Mouse (Mus musculus) stomach, postnatal 0 days (tissue): Measurements from ENCODE around the gene Pitx2. TPM values are rescaled to one million over a fixed set of nuclear protein-coding genes. Genes with fewer than 3 reads are reported as not detected.
A peak's percentile ranks its signal among the peaks of the same experiment; 100 is the strongest.

Experiments
- ATAC-seq: fragments of 200-750 bp; cut with Nextera tagmentation; 2 replicates; pipeline ENCODE4 v1.8.0; 2017; ENCODE audit not compliant: low FRiP score, low TSS enrichment
- DNase-seq: peaks from one replicate; pipeline ENCODE4 v3.0.0-alpha.2; 2016; ENCODE audit warnings: low spot score
- H3K27ac ChIP-seq: fragments of 300-500 bp; sonication (generic); replicated peaks from 2 replicates; pipeline ENCODE4 v1.5.1; 2014; ENCODE audit warnings: mild to moderate bottlenecking, control low read depth
- H3K27me3 ChIP-seq: fragments of 300-500 bp; sonication (generic); 2 replicates; pipeline ENCODE4 v1.6.1; 2014; ENCODE audit warnings: low read length; ENCODE audit not compliant: control insufficient read depth, insufficient read depth
- H3K36me3 ChIP-seq: fragments of 300-500 bp; sonication (generic); 2 replicates; pipeline ENCODE4 v1.6.1; 2014; ENCODE audit warnings: low read length, mixed read lengths; ENCODE audit not compliant: control insufficient read depth, insufficient read depth
- H3K4me1 ChIP-seq: fragments of 300-500 bp; sonication (generic); replicated peaks from 2 replicates; pipeline ENCODE4 v1.6.1; 2014; ENCODE audit warnings: antibody characterized with exemption; ENCODE audit not compliant: control insufficient read depth, insufficient read depth
- H3K4me2 ChIP-seq: fragments of 300-500 bp; sonication (generic); replicated peaks from 2 replicates; pipeline ENCODE4 v1.6.1; 2014; ENCODE audit warnings: low read depth, mild to moderate bottlenecking, control low read depth, moderate library complexity
- H3K4me3 ChIP-seq: fragments of 300-500 bp; sonication (generic); 2 replicates; pipeline ENCODE4 v1.5.1; 2014; ENCODE audit warnings: low read depth, low read length, control low read depth
- H3K9ac ChIP-seq: fragments of 300-500 bp; sonication (generic); 2 replicates; pipeline ENCODE4 v1.6.1; 2014; ENCODE audit warnings: mild to moderate bottlenecking, low read length, control low read depth, mixed read lengths
- H3K9me3 ChIP-seq: fragments of 300-500 bp; sonication (generic); 2 replicates; pipeline ENCODE4 v1.6.1; 2016; ENCODE audit warnings: low read length; ENCODE audit not compliant: control insufficient read depth
- CTCF ChIP-seq: IDR thresholded peaks from 2 replicates; pipeline ENCODE4 v1.5.1; 2016; ENCODE audit warnings: antibody characterized with exemption, low read depth, mild to moderate bottlenecking, moderate library complexity
- EP300 ChIP-seq: optimal IDR thresholded peaks from 2 replicates; pipeline ENCODE3; 2016; ENCODE audit warnings: antibody characterized with exemption
- WGBS: fragments of 180-500 bp; shearing (Covaris S2); extraction: QIAGEN DNeasy Blood & Tissue Kit; methylation state at CpG from one replicate; pipeline ENCODE4 v1.1.7; 2014; 5-methylcytosine and 5-hydroxymethylcytosine counted together
- polyA plus RNA-seq: library from polyadenylated mRNA; unstranded; fragments of >200 nt; fragmentation: Nextera tagmentation; extraction: Ambion mirVana; gene quantifications from 2 replicates; pipeline ENCODE4 v1.2.1, GENCODE M21; 2015

Pitx2 gene
- polyA plus RNA-seq, 1 experiment from 2014 or later: 9.7 TPM

GRCm38 (mm10) chr3:129195036-129195435 is 4.6 kb upstream of the Pitx2 start:
- ATAC-seq (no peak), DNase-seq (no peak)
- no peak overlapping the region for H3K4me2 ChIP-seq
- TF ChIP-seq CTCF: no peak
- TF ChIP-seq EP300: no peak
- no peak overlapping the region for H3K27ac ChIP-seq
- H3K9me3 ChIP-seq: no peaks in the 10 kb centered on the region
- H3K4me3 ChIP-seq: no peak overlapping the region
- H3K27me3 ChIP-seq: peaks cover 2% of the 10 kb centered on the region; the same call in 1 of the 2 replicates
- H3K9ac ChIP-seq: no peak overlapping the region
- WGBS: 25% methylated on average over 16 of the region's 16 CpGs
- H3K4me1 ChIP-seq: no peaks in the 10 kb centered on the region
- H3K36me3 ChIP-seq: no peaks in the 10 kb centered on the region

DNA sequence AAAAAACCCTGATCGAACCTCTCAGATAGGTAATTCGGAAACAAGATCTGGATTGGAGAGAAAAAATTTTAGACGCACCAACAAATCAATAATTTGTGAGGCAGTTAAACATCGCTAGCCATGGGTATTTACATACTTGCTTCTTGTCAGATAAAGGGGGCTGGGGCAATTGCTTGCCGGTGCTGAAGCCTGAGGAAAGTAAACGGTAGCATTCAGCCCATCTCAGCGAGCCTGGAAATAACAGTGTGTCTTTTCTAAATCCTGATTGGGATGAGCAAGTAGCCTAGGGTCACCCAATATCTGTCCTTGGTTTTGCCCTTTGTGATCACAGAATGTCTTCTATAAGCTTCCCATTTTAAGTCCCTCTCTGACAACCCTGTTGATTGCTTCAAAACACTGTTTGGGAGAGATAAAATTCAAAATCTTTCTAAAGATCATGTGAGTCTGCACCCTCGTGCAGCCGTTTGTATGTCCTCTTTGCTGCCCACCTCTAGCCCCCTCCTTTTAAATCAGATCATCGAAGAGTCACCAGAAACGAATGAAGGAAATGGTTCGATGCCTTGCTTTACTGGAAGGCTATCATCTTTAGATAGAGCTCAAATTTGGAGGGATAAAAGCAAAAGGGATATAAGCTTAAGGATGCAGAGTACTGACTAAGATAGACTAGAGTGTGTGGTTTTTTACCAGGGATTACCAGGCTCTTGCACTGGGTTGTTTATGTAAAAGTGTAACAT is 3.7 kb upstream of the Pitx2 start:
- peaks cover 5% of the 10 kb centered on the region; the same call in 1 of the 2 replicates for H3K27me3 ChIP-seq
- H3K9me3 ChIP-seq: no peaks in the 10 kb centered on the region
- TF ChIP-seq CTCF: no peak
- no peak for TF ChIP-seq EP300
- no peaks in the 10 kb centered on the region for H3K4me1 ChIP-seq
- H3K27ac ChIP-seq: no peak overlapping the region
- ATAC-seq (no peak), DNase-seq (no peak)
- no peak overlapping the region for H3K4me3 ChIP-seq
- 18% methylated on average over 12 of the region's 12 CpGs for WGBS
- no peak overlapping the region for H3K4me2 ChIP-seq
- H3K36me3 ChIP-seq: no peaks in the 10 kb centered on the region
- H3K9ac ChIP-seq: no peak overlapping the region

DNA sequence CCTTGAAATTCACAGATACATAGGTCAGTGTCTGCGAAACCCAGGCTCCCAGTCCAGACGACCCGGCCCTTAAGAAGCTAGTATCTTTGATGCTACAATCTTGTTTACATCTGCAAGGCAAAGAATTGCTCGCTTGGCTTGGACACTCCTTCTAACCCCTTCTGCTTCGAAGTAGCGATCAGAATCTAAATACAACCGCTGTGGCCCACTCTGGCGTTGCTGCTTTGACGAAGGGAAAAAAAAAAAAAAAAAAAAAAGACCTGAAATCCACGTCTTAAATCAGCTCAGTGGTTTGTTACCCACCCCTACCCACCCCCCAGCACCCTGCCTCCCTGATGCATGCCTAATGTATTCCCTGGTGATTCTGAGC is 3.1 kb upstream of the Pitx2 start:
- no peak overlapping the region for H3K4me3 ChIP-seq
- no peaks in the 10 kb centered on the region for H3K36me3 ChIP-seq
- 11% methylated on average over 10 of the region's 10 CpGs for WGBS
- ATAC-seq: no peak
- no peaks in the 10 kb centered on the region for H3K4me1 ChIP-seq
- H3K9me3 ChIP-seq: no peaks in the 10 kb centered on the region
- peaks cover 7% of the 10 kb centered on the region; the same call in 1 of the 2 replicates for H3K27me3 ChIP-seq
- DNase-seq: no peak
- H3K9ac ChIP-seq: no peak overlapping the region
- no peak overlapping the region for H3K27ac ChIP-seq
- TF ChIP-seq CTCF (no peak), EP300 (no peak)
- H3K4me2 ChIP-seq: no peak overlapping the region

DNA sequence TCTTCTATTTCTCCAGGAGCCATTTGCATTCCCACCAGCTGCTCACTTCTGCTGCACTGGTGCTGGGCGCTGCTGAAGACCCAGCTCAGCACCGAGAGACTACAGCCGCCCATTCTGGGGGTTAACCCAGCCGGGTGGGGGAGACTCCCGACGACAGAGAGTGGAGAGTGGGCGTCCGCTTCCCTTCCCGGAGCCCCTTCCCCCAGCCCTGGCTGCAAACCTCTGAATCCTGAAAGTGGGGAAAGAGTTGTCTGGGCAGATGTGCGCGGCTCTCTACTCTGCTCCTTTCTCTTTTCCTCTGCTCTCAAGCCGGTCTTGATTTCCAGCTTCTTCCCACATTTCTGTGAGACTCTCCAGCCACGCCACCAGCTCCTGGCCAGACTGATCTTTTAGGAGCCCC is 2.6 kb upstream of the Pitx2 start:
- Histone ChIP-seq H3K27ac (no peak overlapping the region), H3K4me2 (peak overlapping the region; percentile 24; the same call in 1 of the 2 replicates), H3K4me1 (no peaks in the 10 kb centered on the region), H3K9ac (no peak overlapping the region), H3K9me3 (no peaks in the 10 kb centered on the region), H3K27me3 (peaks cover 12% of the 10 kb centered on the region; the same call in 1 of the 2 replicates), H3K4me3 (no peak overlapping the region), H3K36me3 (no peaks in the 10 kb centered on the region)
- ATAC-seq: no peak
- no peak for TF ChIP-seq EP300
- no peak for TF ChIP-seq CTCF
- 5% methylated on average over 13 of the region's 13 CpGs for WGBS
- no peak for DNase-seq

- no peak overlapping the region for H3K27ac ChIP-seq
- DNase-seq (no peak), ATAC-seq (no peak)
- H3K4me2 ChIP-seq: no peak overlapping the region
- no peak overlapping the region for H3K9ac ChIP-seq
- no peak for TF ChIP-seq CTCF
- no peak for TF ChIP-seq EP300
- H3K4me1 ChIP-seq: no peaks in the 10 kb centered on the region
- H3K36me3 ChIP-seq: no peaks in the 10 kb centered on the region
- H3K9me3 ChIP-seq: no peaks in the 10 kb centered on the region
- H3K27me3 ChIP-seq: peaks cover 15% of the 10 kb centered on the region; the same call in 1 of the 2 replicates
- H3K4me3 ChIP-seq: no peak overlapping the region
- 22% methylated on average over 16 of the region's 16 CpGs for WGBS
Measured at GRCm38 (mm10) chr3:129197786-129198626, 1.7 kb upstream of the Pitx2 start.

- Histone ChIP-seq H3K4me2 (no peak overlapping the region), H3K36me3 (no peaks in the 10 kb centered on the region), H3K9ac (no peak overlapping the region), H3K27ac (no peak overlapping the region), H3K4me1 (no peaks in the 10 kb centered on the region), H3K4me3 (no peak overlapping the region), H3K9me3 (no peaks in the 10 kb centered on the region), H3K27me3 (peaks cover 18% of the 10 kb centered on the region; the same call in 1 of the 2 replicates)
- DNase-seq (no peak), ATAC-seq (no peak)
- TF ChIP-seq EP300 (no peak), CTCF (no peak)
- 14% methylated on average over 11 of the region's 11 CpGs for WGBS
Measured at GRCm38 (mm10) chr3:129198627-129198903, 1.1 kb upstream of the Pitx2 start.
